Mouse (Mus musculus) stomach, postnatal 0 days (tissue): Measurements from ENCODE around the gene Gm10309. TPM values are rescaled to one million over a fixed set of nuclear protein-coding genes. Genes with fewer than 3 reads are reported as not detected.

Source experiments
- ATAC-seq: fragments of 200-750 bp; cut with Nextera tagmentation; 2 replicates; pipeline ENCODE4 v1.8.0; 2017; ENCODE audit not compliant: low FRiP score, low TSS enrichment
- DNase-seq: peaks from one replicate; pipeline ENCODE4 v3.0.0-alpha.2; 2016; ENCODE audit warnings: low spot score
- H3K27ac ChIP-seq: fragments of 300-500 bp; sonication (generic); replicated peaks from 2 replicates; pipeline ENCODE4 v1.5.1; 2014; ENCODE audit warnings: mild to moderate bottlenecking, control low read depth
- H3K27me3 ChIP-seq: fragments of 300-500 bp; sonication (generic); 2 replicates; pipeline ENCODE4 v1.6.1; 2014; ENCODE audit warnings: low read length; ENCODE audit not compliant: control insufficient read depth, insufficient read depth
- H3K36me3 ChIP-seq: fragments of 300-500 bp; sonication (generic); 2 replicates; pipeline ENCODE4 v1.6.1; 2014; ENCODE audit warnings: low read length, mixed read lengths; ENCODE audit not compliant: control insufficient read depth, insufficient read depth
- H3K4me1 ChIP-seq: fragments of 300-500 bp; sonication (generic); replicated peaks from 2 replicates; pipeline ENCODE4 v1.6.1; 2014; ENCODE audit warnings: antibody characterized with exemption; ENCODE audit not compliant: control insufficient read depth, insufficient read depth
- H3K4me2 ChIP-seq: fragments of 300-500 bp; sonication (generic); replicated peaks from 2 replicates; pipeline ENCODE4 v1.6.1; 2014; ENCODE audit warnings: low read depth, mild to moderate bottlenecking, control low read depth, moderate library complexity
- H3K4me3 ChIP-seq: fragments of 300-500 bp; sonication (generic); 2 replicates; pipeline ENCODE4 v1.5.1; 2014; ENCODE audit warnings: low read depth, low read length, control low read depth
- H3K9ac ChIP-seq: fragments of 300-500 bp; sonication (generic); 2 replicates; pipeline ENCODE4 v1.6.1; 2014; ENCODE audit warnings: mild to moderate bottlenecking, low read length, control low read depth, mixed read lengths
- H3K9me3 ChIP-seq: fragments of 300-500 bp; sonication (generic); 2 replicates; pipeline ENCODE4 v1.6.1; 2016; ENCODE audit warnings: low read length; ENCODE audit not compliant: control insufficient read depth
- CTCF ChIP-seq: IDR thresholded peaks from 2 replicates; pipeline ENCODE4 v1.5.1; 2016; ENCODE audit warnings: antibody characterized with exemption, low read depth, mild to moderate bottlenecking, moderate library complexity
- EP300 ChIP-seq: optimal IDR thresholded peaks from 2 replicates; pipeline ENCODE3; 2016; ENCODE audit warnings: antibody characterized with exemption
- WGBS: fragments of 180-500 bp; shearing (Covaris S2); extraction: QIAGEN DNeasy Blood & Tissue Kit; methylation state at CpG from one replicate; pipeline ENCODE4 v1.1.7; 2014; 5-methylcytosine and 5-hydroxymethylcytosine counted together
- polyA plus RNA-seq: library from polyadenylated mRNA; unstranded; fragments of >200 nt; fragmentation: Nextera tagmentation; extraction: Ambion mirVana; gene quantifications from 2 replicates; pipeline ENCODE4 v1.2.1, GENCODE M21; 2015

The Gm10309 gene
- polyA plus RNA-seq, 1 experiment from 2014 or later, result 0.08 TPM

DNA sequence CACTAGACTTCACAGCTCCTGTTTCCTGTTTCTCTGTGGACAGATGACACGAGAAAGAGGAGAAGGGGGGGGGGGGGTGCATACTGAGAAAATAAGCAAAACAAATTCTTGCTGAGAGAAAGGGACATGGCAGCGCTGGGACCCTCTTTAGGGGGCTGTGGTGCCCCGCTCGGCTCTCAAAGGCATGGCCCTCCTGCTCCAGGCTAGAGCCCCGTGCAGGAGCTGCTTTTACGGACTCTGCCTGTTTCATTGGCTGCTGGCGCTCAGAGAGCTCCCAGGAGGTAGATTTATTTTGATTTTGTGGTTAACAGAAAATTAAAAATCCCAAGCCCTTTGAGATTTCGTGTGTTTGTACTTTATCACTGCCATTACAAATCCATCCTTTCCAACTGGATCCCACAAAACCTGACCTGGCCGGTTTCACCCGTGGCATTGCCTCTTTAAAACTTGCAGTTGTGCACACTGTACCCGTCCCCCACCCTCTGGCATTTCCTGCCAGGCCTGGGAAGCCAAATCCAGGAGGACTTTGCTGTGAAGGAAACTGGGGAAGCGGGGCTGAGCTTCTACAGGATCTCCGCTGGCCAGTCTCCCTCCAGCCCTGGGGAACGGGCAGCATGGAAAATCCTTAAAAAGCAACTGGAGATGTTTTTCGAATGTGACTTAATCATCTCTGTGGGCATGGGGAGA lies 5.5 kb downstream of the Gm10309 start:
- TF ChIP-seq EP300 (no peak), CTCF (no peak)
- no peaks in the 10 kb centered on the region for H3K27me3 ChIP-seq
- H3K9me3 ChIP-seq, result no peaks in the 10 kb centered on the region
- no peak overlapping the region for H3K9ac ChIP-seq
- no peak overlapping the region for H3K4me3 ChIP-seq
- no peaks in the 10 kb centered on the region for H3K36me3 ChIP-seq
- DNase-seq (no peak), ATAC-seq (0 out of 2 replicates have a peak, but pooled peaks have one; percentile 45)
- 51% methylated on average over 15 of the region's 15 CpGs for WGBS
- H3K4me2 ChIP-seq, result no peak overlapping the region
- H3K4me1 ChIP-seq, result no peaks in the 10 kb centered on the region
- peak overlapping the region; percentile 19; the same call in 1 of the 2 replicates for H3K27ac ChIP-seq

DNA sequence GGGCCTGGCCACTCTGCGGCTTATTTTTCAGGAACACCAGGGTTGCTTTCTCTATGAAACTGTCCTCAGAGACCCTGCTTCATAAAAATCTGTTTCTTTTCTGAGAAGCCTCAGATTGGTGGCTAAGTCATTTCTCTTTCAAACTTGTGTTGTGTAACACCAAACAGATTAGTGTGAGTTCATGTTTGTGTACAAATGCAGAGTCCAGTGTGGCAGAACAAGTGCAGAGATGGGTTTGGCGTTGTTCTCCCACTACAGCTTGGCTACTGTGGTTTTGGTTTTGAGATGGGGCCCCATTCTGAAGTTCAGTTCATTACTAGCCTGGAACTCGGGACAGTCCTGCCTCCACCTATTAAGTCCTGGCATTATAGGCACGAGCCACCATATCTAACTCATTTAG lies 7.7 kb downstream of the Gm10309 start:
- TF ChIP-seq EP300 (no peak), CTCF (no peak)
- Histone ChIP-seq H3K4me2 (no peak overlapping the region), H3K4me3 (no peak overlapping the region), H3K9me3 (no peaks in the 10 kb centered on the region), H3K9ac (no peak overlapping the region), H3K36me3 (no peaks in the 10 kb centered on the region), H3K27me3 (no peaks in the 10 kb centered on the region), H3K4me1 (no peaks in the 10 kb centered on the region), H3K27ac (no peak overlapping the region)
- no peak for DNase-seq
- ATAC-seq, result no peak
- WGBS, result 87% methylated on average over 4 of the region's 4 CpGs

DNA sequence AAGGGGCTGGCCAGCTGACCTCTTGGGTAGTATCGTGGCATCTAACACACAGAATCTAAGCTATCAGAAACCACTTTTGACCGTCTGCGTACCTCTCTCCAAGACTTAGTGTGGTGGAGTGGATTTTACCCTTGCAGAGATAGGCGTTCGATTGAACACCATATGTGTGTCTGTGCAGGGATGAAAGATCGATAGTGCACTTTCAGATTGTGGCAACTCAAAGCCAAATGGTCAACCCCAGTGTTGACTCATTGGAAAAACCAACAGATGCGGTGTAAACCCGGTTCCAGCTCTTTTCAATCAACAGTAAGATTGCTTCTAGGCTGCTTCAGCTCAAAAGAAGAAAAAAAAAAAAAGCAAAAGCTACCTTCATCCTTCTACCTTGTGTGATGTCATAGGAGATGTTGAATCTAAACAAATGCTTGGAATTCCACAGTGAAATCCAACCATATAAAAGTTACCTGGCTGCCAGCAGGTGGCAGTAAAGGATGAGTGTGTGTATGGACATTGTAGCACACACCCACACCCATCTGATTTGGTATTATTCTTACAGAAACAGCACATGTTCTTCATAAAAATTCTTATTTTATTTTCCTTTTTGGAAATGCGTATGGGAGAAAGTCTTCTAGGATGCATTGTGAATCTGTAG lies 8.8 kb downstream of the Gm10309 start:
- 79% methylated on average over 9 of the region's 9 CpGs for WGBS
- no peaks in the 10 kb centered on the region for H3K9me3 ChIP-seq
- H3K9ac ChIP-seq, result no peak overlapping the region
- DNase-seq (peak; percentile 50), ATAC-seq (peak; percentile 38; the same call in 1 of the 2 replicates)
- H3K4me1 ChIP-seq, result no peaks in the 10 kb centered on the region
- H3K36me3 ChIP-seq, result no peaks in the 10 kb centered on the region
- H3K4me2 ChIP-seq, result no peak overlapping the region
- H3K4me3 ChIP-seq, result no peak overlapping the region
- TF ChIP-seq EP300 (no peak), CTCF (peak; percentile 87)
- no peak overlapping the region for H3K27ac ChIP-seq
- no peaks in the 10 kb centered on the region for H3K27me3 ChIP-seq

DNA sequence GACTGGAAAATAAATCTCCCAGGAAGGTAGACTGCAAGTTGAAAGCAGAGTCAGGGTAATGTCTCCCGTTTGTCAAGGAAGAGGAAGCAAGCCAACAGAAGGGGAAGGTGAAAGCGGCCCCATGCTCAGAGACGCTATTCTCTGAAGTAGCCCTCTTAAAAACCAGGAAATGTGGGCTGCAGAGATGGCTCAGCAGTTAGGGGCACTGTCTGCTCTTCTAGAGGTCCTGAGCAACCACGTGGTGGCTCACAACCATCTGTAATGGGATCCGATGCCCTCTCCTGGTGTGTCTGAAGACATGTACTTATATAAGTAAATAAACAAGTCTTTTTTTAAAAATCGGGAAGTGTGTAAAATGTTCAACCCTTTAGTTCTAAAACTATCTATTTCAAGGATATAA lies 10.1 kb downstream of the Gm10309 start:
- H3K4me1 ChIP-seq, result no peaks in the 10 kb centered on the region
- H3K27me3 ChIP-seq, result no peaks in the 10 kb centered on the region
- DNase-seq (no peak), ATAC-seq (no peak)
- WGBS, result 44% methylated on average over 6 of the region's 6 CpGs
- no peak overlapping the region for H3K4me2 ChIP-seq
- no peak overlapping the region for H3K27ac ChIP-seq
- no peak overlapping the region for H3K4me3 ChIP-seq
- H3K36me3 ChIP-seq, result no peaks in the 10 kb centered on the region
- H3K9me3 ChIP-seq, result no peaks in the 10 kb centered on the region
- TF ChIP-seq CTCF (no peak), EP300 (no peak)
- no peak overlapping the region for H3K9ac ChIP-seq

DNA sequence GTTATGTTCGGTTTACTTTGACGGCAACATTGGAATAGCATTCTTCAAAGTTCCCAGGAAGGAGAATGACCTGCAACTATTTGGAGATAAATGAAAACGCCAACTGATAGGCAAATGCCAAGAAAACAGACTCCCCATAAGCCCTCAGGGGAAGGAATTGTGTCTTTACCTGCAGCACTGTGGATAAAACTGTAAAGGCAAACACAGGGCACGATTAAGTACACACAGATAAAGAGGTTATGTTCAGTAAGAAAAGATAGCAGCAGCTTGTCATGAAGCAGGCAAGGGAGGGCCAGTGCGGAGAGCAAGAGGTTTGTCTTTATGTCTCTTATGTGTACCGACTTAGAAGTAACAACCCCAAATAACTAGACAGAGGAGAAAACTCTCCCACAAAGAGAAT lies 10.5 kb downstream of the Gm10309 start:
- no peak for ATAC-seq
- TF ChIP-seq CTCF, result no peak
- Histone ChIP-seq H3K4me3 (no peak overlapping the region), H3K4me1 (no peaks in the 10 kb centered on the region), H3K9me3 (no peaks in the 10 kb centered on the region), H3K9ac (no peak overlapping the region), H3K27ac (no peak overlapping the region), H3K4me2 (no peak overlapping the region), H3K27me3 (no peaks in the 10 kb centered on the region), H3K36me3 (no peaks in the 10 kb centered on the region)
- 50% methylated on average over 6 of the region's 6 CpGs for WGBS
- DNase-seq, result no peak

DNA sequence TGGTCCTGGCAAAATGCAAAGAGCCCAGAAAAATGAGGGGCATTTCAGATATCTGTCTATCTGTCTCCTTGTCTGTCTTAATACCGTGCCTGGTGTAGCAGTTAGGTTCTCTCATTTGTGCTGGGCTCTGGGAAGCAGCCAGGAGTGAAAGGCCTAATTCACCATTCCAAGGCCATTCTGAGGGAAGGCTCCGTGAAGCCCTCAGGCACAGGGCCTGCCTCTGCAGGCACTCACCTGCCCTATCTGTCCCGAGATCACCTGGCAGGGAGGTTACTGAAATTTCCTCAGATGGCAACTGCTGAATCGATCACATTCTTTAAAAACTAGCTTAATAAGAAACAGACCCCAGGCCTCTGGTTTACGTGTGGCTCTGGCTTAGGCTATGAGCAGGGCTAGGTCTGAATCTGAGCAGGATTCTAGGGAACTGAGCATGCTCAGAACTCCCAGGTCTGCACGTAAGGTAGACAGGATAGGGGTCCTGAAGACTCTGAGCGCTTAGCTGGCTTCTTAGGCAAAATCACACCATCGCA lies 11.1 kb downstream of the Gm10309 start:
- Histone ChIP-seq H3K4me3 (no peak overlapping the region), H3K27ac (no peak overlapping the region), H3K36me3 (no peaks in the 10 kb centered on the region), H3K9ac (no peak overlapping the region), H3K27me3 (no peaks in the 10 kb centered on the region), H3K9me3 (no peaks in the 10 kb centered on the region), H3K4me1 (no peaks in the 10 kb centered on the region), H3K4me2 (no peak overlapping the region)
- TF ChIP-seq EP300 (no peak), CTCF (no peak)
- 65% methylated on average over 8 of the region's 8 CpGs for WGBS
- ATAC-seq, result no peak
- no peak for DNase-seq
